Mouse (Mus musculus): ENCODE measurements around the gene Wdr24. TPM values are rescaled to one million over a fixed set of nuclear protein-coding genes. Genes with fewer than 3 reads are reported as not detected.

The Wdr24 gene
- polyA plus RNA-seq, 1 experiment: 14.5 TPM

GRCm38 (mm10) chr17:25818851-25819780 lies 4.3 kb upstream of the Wdr24 start:
- H3K27ac ChIP-seq (ENCODE audit: insufficient read depth, low read length): no peak overlapping the region
- H3K4me3 ChIP-seq (ENCODE audit: insufficient read depth, low read length): no peak overlapping the region
- TF ChIP-seq POLR2A (IDR thresholded peaks at IDR 0.05; ENCODE audit: low read depth, low read length) (no peak), CTCF (IDR thresholded peaks at IDR 0.05; ENCODE audit: borderline replicate concordance, insufficient read depth, low read length) (no peak)
- H3K4me1 ChIP-seq (ENCODE audit: control insufficient read depth, insufficient read depth, low read length): peaks cover 1% of the 10 kb centered on the region; the same call in 1 of the 2 replicates

- TF ChIP-seq POLR2A (IDR thresholded peaks at IDR 0.05; ENCODE audit: low read depth, low read length): no peak
- no peak for TF ChIP-seq CTCF (IDR thresholded peaks at IDR 0.05; ENCODE audit: borderline replicate concordance, insufficient read depth, low read length)
- peak overlapping the region; percentile 82 for H3K4me3 ChIP-seq (ENCODE audit: insufficient read depth, low read length)
Observed at GRCm38 (mm10) chr17:25824362-25825142, 1.1 kb downstream of the Wdr24 start.

GRCm38 (mm10) chr17:25825311-25825710 lies 1.9 kb downstream of the Wdr24 start:
- Histone ChIP-seq H3K27ac (ENCODE audit: insufficient read depth, low read length) (no peak overlapping the region), H3K4me3 (ENCODE audit: insufficient read depth, low read length) (no peak overlapping the region), H3K4me1 (ENCODE audit: control insufficient read depth, insufficient read depth, low read length) (peaks cover 5% of the 10 kb centered on the region; the same call in 1 of the 2 replicates)
- TF ChIP-seq CTCF (IDR thresholded peaks at IDR 0.05; ENCODE audit: borderline replicate concordance, insufficient read depth, low read length) (no peak), POLR2A (IDR thresholded peaks at IDR 0.05; ENCODE audit: low read depth, low read length) (no peak)

More at GRCm38 (mm10) chr17:25824362-25825142, 1.1 kb downstream of the Wdr24 start:
- Histone ChIP-seq H3K27ac (ENCODE audit: insufficient read depth, low read length) (no peak overlapping the region), H3K4me1 (ENCODE audit: control insufficient read depth, insufficient read depth, low read length) (peaks cover 5% of the 10 kb centered on the region; the same call in 1 of the 2 replicates)

GRCm38 (mm10) chr17:25825984-25826570 lies 2.6 kb downstream of the Wdr24 start:
- H3K4me3 ChIP-seq (ENCODE audit: insufficient read depth, low read length): no peak overlapping the region
- no peak overlapping the region for H3K27ac ChIP-seq (ENCODE audit: insufficient read depth, low read length)
- peaks cover 5% of the 10 kb centered on the region; the same call in 1 of the 2 replicates for H3K4me1 ChIP-seq (ENCODE audit: control insufficient read depth, insufficient read depth, low read length)

GRCm38 (mm10) chr17:25827011-25827410 lies 3.6 kb downstream of the Wdr24 start:
- no peak overlapping the region for H3K27ac ChIP-seq (ENCODE audit: insufficient read depth, low read length)
- H3K4me1 ChIP-seq (ENCODE audit: control insufficient read depth, insufficient read depth, low read length): peaks cover 7% of the 10 kb centered on the region; the same call in 1 of the 2 replicates

More at GRCm38 (mm10) chr17:25825984-25826570, 2.6 kb downstream of the Wdr24 start:
- no peak for TF ChIP-seq POLR2A (IDR thresholded peaks at IDR 0.05; ENCODE audit: low read depth, low read length)
- no peak for TF ChIP-seq CTCF (IDR thresholded peaks at IDR 0.05; ENCODE audit: borderline replicate concordance, insufficient read depth, low read length)

GRCm38 (mm10) chr17:25827546-25828222 lies 4.3 kb downstream of the Wdr24 start:
- Histone ChIP-seq H3K27ac (ENCODE audit: insufficient read depth, low read length) (no peak overlapping the region), H3K4me1 (ENCODE audit: control insufficient read depth, insufficient read depth, low read length) (peaks cover 7% of the 10 kb centered on the region; the same call in 1 of the 2 replicates), H3K4me3 (ENCODE audit: insufficient read depth, low read length) (no peak overlapping the region)
- TF ChIP-seq POLR2A (IDR thresholded peaks at IDR 0.05; ENCODE audit: low read depth, low read length) (no peak), CTCF (IDR thresholded peaks at IDR 0.05; ENCODE audit: borderline replicate concordance, insufficient read depth, low read length) (no peak)

More at GRCm38 (mm10) chr17:25827011-25827410, 3.6 kb downstream of the Wdr24 start:
- H3K4me3 ChIP-seq (ENCODE audit: insufficient read depth, low read length): no peak overlapping the region
- no peak for TF ChIP-seq POLR2A (IDR thresholded peaks at IDR 0.05; ENCODE audit: low read depth, low read length)
- TF ChIP-seq CTCF (IDR thresholded peaks at IDR 0.05; ENCODE audit: borderline replicate concordance, insufficient read depth, low read length): no peak

- no peak for TF ChIP-seq POLR2A (IDR thresholded peaks at IDR 0.05; ENCODE audit: low read depth, low read length)
- no peak for TF ChIP-seq CTCF (IDR thresholded peaks at IDR 0.05; ENCODE audit: borderline replicate concordance, insufficient read depth, low read length)
- Histone ChIP-seq H3K27ac (ENCODE audit: insufficient read depth, low read length) (no peak overlapping the region), H3K4me1 (ENCODE audit: control insufficient read depth, insufficient read depth, low read length) (peaks cover 7% of the 10 kb centered on the region; the same call in 1 of the 2 replicates), H3K4me3 (ENCODE audit: insufficient read depth, low read length) (no peak overlapping the region)
Observed at GRCm38 (mm10) chr17:25828223-25828594, 4.8 kb downstream of the Wdr24 start.

- Histone ChIP-seq H3K4me3 (ENCODE audit: insufficient read depth, low read length) (peak within 1 kb of the TSS; percentile 44), H3K4me1 (ENCODE audit: control insufficient read depth, insufficient read depth, low read length) (peaks cover 7% of the 10 kb centered on the region; the same call in 1 of the 2 replicates), H3K27ac (ENCODE audit: insufficient read depth, low read length) (peak within 1 kb of the TSS; percentile 59)
- TF ChIP-seq POLR2A (IDR thresholded peaks at IDR 0.05; ENCODE audit: low read depth, low read length) (peak; percentile 86), CTCF (IDR thresholded peaks at IDR 0.05; ENCODE audit: borderline replicate concordance, insufficient read depth, low read length) (peak; percentile 10; the same call in 1 of the 2 replicates)
Observed at GRCm38 (mm10) chr17:25828712-25829557, 5.5 kb downstream of the Wdr24 start, which contains the start of gene Jmjd8. Jmjd8 (plus strand) TSS chr17:25828867.
